Mouse (Mus musculus) bone marrow, adult 2 months (tissue): ENCODE data around the gene Arid1b.

Source experiments
- CTCF ChIP-seq: fragments of 200-500 bp; IDR thresholded peaks from 2 replicates; pipeline ENCODE4 v1.5.1; 2011; ENCODE audit warnings: low read length, control low read depth; ENCODE audit not compliant: control insufficient read depth, insufficient read depth
- POLR2A ChIP-seq: fragments of 200-500 bp; IDR thresholded peaks from 2 replicates; pipeline ENCODE4 v1.6.1; 2011; ENCODE audit warnings: low read depth, mild to moderate bottlenecking, control low read depth, low read length, borderline replicate concordance; ENCODE audit not compliant: control insufficient read depth

DNA sequence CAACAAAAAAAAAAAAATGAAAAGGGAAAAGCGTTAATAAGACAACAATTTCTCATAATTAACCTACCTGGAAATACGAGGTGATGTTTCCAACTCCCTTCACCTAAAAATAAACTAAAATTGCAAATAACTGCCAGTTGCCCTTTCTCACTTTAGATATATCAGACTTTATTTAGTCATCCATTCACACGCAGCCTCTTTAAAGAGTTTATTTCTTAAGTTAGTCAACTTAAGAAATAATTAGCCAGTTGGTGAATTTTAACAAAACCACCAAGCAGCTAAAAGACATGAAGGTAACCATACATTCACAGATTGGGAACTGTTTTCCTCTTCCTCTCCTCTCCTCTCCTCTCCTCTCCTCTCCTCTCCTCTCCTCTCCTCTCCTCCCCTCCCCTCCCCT lies 26.1 kb upstream of the Arid1b start:
- TF ChIP-seq CTCF: no peak
- no peak for TF ChIP-seq POLR2A
